Mouse (Mus musculus) gastrocnemius, adult 2 months (tissue): ENCODE results near the gene Upf1. TPM values are rescaled to one million over a fixed set of nuclear protein-coding genes. Genes with fewer than 3 reads are reported as not detected.

ENCODE experiments used
- DNase-seq: peaks from one replicate; pipeline ENCODE4 v3.0.0; 2022
- H3K27ac ChIP-seq: fragments of 200-600 bp; 2 replicates; pipeline ENCODE4 v1.8.1; 2022; ENCODE audit warnings: mild to moderate bottlenecking
- H3K4me3 ChIP-seq: fragments of 200-600 bp; 2 replicates; pipeline ENCODE4 v1.8.1; 2022; ENCODE audit warnings: mild to moderate bottlenecking, moderate library complexity
- CTCF ChIP-seq: fragments of 200-600 bp; IDR thresholded peaks from 2 replicates; pipeline ENCODE4 v1.8.1; 2022; ENCODE audit warnings: antibody characterized with exemption, mild to moderate bottlenecking, moderate library complexity
- intact Hi-C: fragments of 180-260 bp; cut with DNase I; formaldehyde crosslinking; loops from one replicate; pipeline ENCODE4 v1.15.1; 2025
- total RNA-seq, 2 experiments: library from RNA; stranded (reverse); gene quantifications; 2 replicates each; pipeline ENCODE4 v1.2.3; 2021

Upf1 gene
- total RNA-seq, 2 experiments from 2014 or later = 28.1 to 35.1 TPM

GRCm38 (mm10) chr8:70302358-70302890, 50.7 kb downstream of the Upf1 start, which contains the start of the genes Ddx49 and Cope:
TSS of gene Ddx49 (minus strand) at chr8:70302489.
TSS of gene Cope (plus strand) at chr8:70302518.
- H3K27ac ChIP-seq = peak within 1 kb of the TSS; percentile 94
- DNase-seq = peak; percentile 95
- intact Hi-C loops = no loop called here
- peak within 1 kb of the TSS; percentile 93 for H3K4me3 ChIP-seq
- no peak for TF ChIP-seq CTCF

- DNase-seq = no peak
- peak overlapping the region; percentile 93; the same call in 1 of the 2 replicates for H3K4me3 ChIP-seq
- TF ChIP-seq CTCF = no peak
- intact Hi-C loops = no loop called here
- no peak overlapping the region for H3K27ac ChIP-seq
Observed at GRCm38 (mm10) chr8:70300881-70301280, 52.2 kb downstream of the Upf1 start.

- TF ChIP-seq CTCF = no peak
- intact Hi-C loops = no loop called here
- no peak overlapping the region for H3K27ac ChIP-seq
- no peak overlapping the region for H3K4me3 ChIP-seq
- no peak for DNase-seq
Observed at GRCm38 (mm10) chr8:70293988-70294405, 59.1 kb downstream of the Upf1 start.

- intact Hi-C loops = no loop called here
- DNase-seq = no peak
- Histone ChIP-seq H3K27ac (no peak overlapping the region), H3K4me3 (no peak overlapping the region)
- TF ChIP-seq CTCF = peak; percentile 49
Observed at GRCm38 (mm10) chr8:70286737-70287136, 66.3 kb downstream of the Upf1 start.

GRCm38 (mm10) chr8:70285304-70285703, 67.8 kb downstream of the Upf1 start:
- DNase-seq = no peak
- no peak overlapping the region for H3K27ac ChIP-seq
- H3K4me3 ChIP-seq = no peak overlapping the region
- intact Hi-C loops = no loop called here
- no peak for TF ChIP-seq CTCF

- no peak for DNase-seq
- Histone ChIP-seq H3K27ac (no peak overlapping the region), H3K4me3 (no peak overlapping the region)
- intact Hi-C loops = no loop called here
- no peak for TF ChIP-seq CTCF
Observed at GRCm38 (mm10) chr8:70284421-70284820, 68.7 kb downstream of the Upf1 start.

- no peak for DNase-seq
- no peak for TF ChIP-seq CTCF
- intact Hi-C loops = no loop called here
- Histone ChIP-seq H3K4me3 (peak overlapping the region; percentile 83), H3K27ac (peak overlapping the region; percentile 89)
Observed at GRCm38 (mm10) chr8:70283136-70284077, 69.7 kb downstream of the Upf1 start.

GRCm38 (mm10) chr8:70282603-70283135, 70.4 kb downstream of the Upf1 start, which contains the start of gene Homer3:
TSS of gene Homer3 (plus strand) at chr8:70282827.
- peak; percentile 94 for DNase-seq
- TF ChIP-seq CTCF = peak; percentile 91
- Histone ChIP-seq H3K4me3 (peak within 1 kb of the TSS; percentile 83), H3K27ac (peak within 1 kb of the TSS; percentile 89)
- intact Hi-C loops = no loop called here

Other genes starting within 250 kb of the Upf1 start
- not detected for gene Ncan, start 232.4 kb downstream of the Upf1 start, total RNA-seq
- gene Nr2c2ap, start 221.9 kb downstream of the Upf1 start, total RNA-seq = 1 to 10 TPM; 4.3 to 6.5 TPM
- 10 to 100 TPM in 1 of 2 experiments, 1 to 10 TPM in 1; 7.5 to 10.7 TPM for gene Rfxank, start 214.1 kb downstream of the Upf1 start, total RNA-seq
- gene Borcs8, start 213.8 kb downstream of the Upf1 start, total RNA-seq = 10 to 100 TPM; 11.6 to 14.8 TPM
- under 1 TPM; 0.31 to 0.56 TPM for gene Mef2b, start 213.6 kb downstream of the Upf1 start, total RNA-seq
- gene Tmem161a, start 180.9 kb downstream of the Upf1 start, total RNA-seq = 10 to 100 TPM; 81.1 to 86.2 TPM
- gene Slc25a42, start 141.0 kb downstream of the Upf1 start, total RNA-seq = 10 to 100 TPM; 27.5 to 33.3 TPM
- gene Sugp2, start 119.1 kb downstream of the Upf1 start, total RNA-seq = 10 to 100 TPM; 41.8 to 50.7 TPM
- 1 to 10 TPM; 7.6 to 9.7 TPM for gene Armc6, start 118.8 kb downstream of the Upf1 start, total RNA-seq
- 1 to 10 TPM; 3.8 to 4.3 TPM for gene Homer3, start 70.5 kb downstream of the Upf1 start, total RNA-seq
- gene Ddx49, start 50.8 kb downstream of the Upf1 start, total RNA-seq = 10 to 100 TPM; 29.9 to 30.0 TPM
- 100 to 1,000 TPM; 118 to 128 TPM for gene Cope, start 50.8 kb downstream of the Upf1 start, total RNA-seq
- gene Cers1, start 37.5 kb downstream of the Upf1 start, total RNA-seq = 10 to 100 TPM; 14.0 to 23.3 TPM
- 1 to 10 TPM in 1 of 2 experiments, not detected in 1; 1.0 TPM for gene Gdf1, start 23.5 kb downstream of the Upf1 start, total RNA-seq
- 10 to 100 TPM in 1 of 2 experiments, 1 to 10 TPM in 1; 5.5 to 31.2 TPM for gene Comp, start 20.3 kb upstream of the Upf1 start, total RNA-seq
- gene Crtc1, start 86.3 kb upstream of the Upf1 start, total RNA-seq = 1 to 10 TPM; 8.9 to 9.5 TPM
- 1 to 10 TPM; 6.7 to 8.5 TPM for gene Klhl26, start 123.7 kb upstream of the Upf1 start, total RNA-seq
- gene Tmem59l, start 134.1 kb upstream of the Upf1 start, total RNA-seq = not detected
- 1 to 10 TPM; 2.5 to 3.2 TPM for gene Crlf1, start 139.9 kb upstream of the Upf1 start, total RNA-seq
- gene Rex1bd, start 153.5 kb upstream of the Upf1 start, total RNA-seq = 100 to 1,000 TPM; 146 to 148 TPM
- gene Uba52, start 157.5 kb upstream of the Upf1 start, total RNA-seq = 100 to 1,000 TPM; 777 to 924 TPM
- gene Fkbp8, start 174.4 kb upstream of the Upf1 start, total RNA-seq = 100 to 1,000 TPM; 108 to 112 TPM
- gene Kxd1, start 174.7 kb upstream of the Upf1 start, total RNA-seq = 10 to 100 TPM; 70.4 to 83.9 TPM
- gene Ell, start 186.2 kb upstream of the Upf1 start, total RNA-seq = 10 to 100 TPM; 11.9 to 14.6 TPM
- 1 to 10 TPM; 3.2 to 4.3 TPM for gene Isyna1, start 241.1 kb upstream of the Upf1 start, total RNA-seq